Mouse (Mus musculus): ENCODE results near the gene Dnmbp. TPM values are rescaled to one million over a fixed set of nuclear protein-coding genes. Genes with fewer than 3 reads are reported as not detected.
A peak's percentile ranks its signal among the peaks of the same experiment; 100 is the strongest.
"Not testable (repeated sequence)": the region's sequence is repeated elsewhere in the genome, so short reads cannot be mapped to it uniquely, and the experiment has no call there.

Gene Dnmbp
- total RNA-seq, 2 experiments from 2014 or later = 9.2 to 9.3 TPM

DNA sequence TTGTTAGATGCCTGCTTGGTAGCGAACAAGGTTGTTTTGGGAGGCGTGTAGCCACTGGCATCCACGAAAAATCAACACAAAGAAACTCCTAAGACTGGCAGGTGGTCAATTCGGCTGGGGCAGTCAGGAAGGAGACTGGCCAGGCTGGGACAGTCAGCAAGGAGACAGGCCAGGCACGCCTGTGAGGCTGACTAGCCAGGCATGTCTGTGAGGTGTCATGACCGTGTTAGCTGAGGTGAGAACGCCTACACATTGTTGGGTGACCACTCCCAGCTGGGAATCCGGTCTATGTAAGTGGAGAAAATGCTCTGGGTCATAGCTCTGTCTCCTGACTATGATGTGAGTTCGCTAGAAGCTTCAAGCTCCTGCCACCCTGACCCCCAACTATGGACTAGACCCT is 22.8 kb upstream of the Dnmbp start:
- Histone ChIP-seq H3K4me3 (no peak overlapping the region), H3K27ac (no peak overlapping the region)
- no peak for DNase-seq (ENCODE audit: low spot score in 2 of 2)
- no peak for TF ChIP-seq CTCF (conservative IDR thresholded peaks at IDR 0.05)

GRCm38 (mm10) chr19:43961185-43961584 is 21.2 kb upstream of the Dnmbp start:
- peak; percentile 64 for TF ChIP-seq CTCF (conservative IDR thresholded peaks at IDR 0.05)
- Histone ChIP-seq H3K27ac (no peak overlapping the region), H3K4me3 (no peak overlapping the region)
- no peak for DNase-seq (ENCODE audit: low spot score in 2 of 2)

- no peak overlapping the region for H3K4me3 ChIP-seq
- TF ChIP-seq CTCF (conservative IDR thresholded peaks at IDR 0.05) = no peak
- DNase-seq (ENCODE audit: low spot score in 2 of 2) = no peak
- H3K27ac ChIP-seq = no peak overlapping the region
Observed at GRCm38 (mm10) chr19:43960014-43960413, 20.0 kb upstream of the Dnmbp start.

GRCm38 (mm10) chr19:43959162-43959561 is 19.2 kb upstream of the Dnmbp start:
- peak; percentile 92 for TF ChIP-seq CTCF (conservative IDR thresholded peaks at IDR 0.05)
- peak; percentile 52 to 81 for DNase-seq (ENCODE audit: low spot score in 2 of 2)

DNA sequence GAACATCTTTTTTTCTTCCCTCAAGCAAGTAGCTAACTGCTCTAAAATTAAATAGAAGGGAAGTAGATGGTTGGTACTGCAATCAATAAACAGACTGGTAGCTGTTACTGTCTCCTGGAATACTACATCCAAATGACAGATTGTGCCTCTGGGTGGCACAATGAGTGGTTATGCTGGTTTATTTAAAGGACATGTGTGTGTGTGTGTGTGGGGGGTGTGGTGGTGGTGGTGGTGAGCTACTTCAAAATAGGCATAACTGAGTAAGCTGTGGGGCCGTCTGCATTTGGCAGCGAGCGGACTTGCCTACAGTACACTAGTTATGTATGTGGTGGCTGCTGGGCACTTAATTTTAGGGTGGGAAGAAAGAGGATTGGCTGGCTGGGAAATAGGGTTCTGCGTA is 17.9 kb upstream of the Dnmbp start:
- DNase-seq (ENCODE audit: low spot score in 2 of 2) = peak; percentile 45 to 82
- H3K4me3 ChIP-seq = no peak overlapping the region
- H3K27ac ChIP-seq = peak overlapping the region; percentile 67
- TF ChIP-seq CTCF (conservative IDR thresholded peaks at IDR 0.05) = 0 out of 2 replicates have a peak, but pooled peaks have one; percentile 5

More at GRCm38 (mm10) chr19:43959162-43959561, 19.2 kb upstream of the Dnmbp start:
- Histone ChIP-seq H3K27ac (no peak overlapping the region), H3K4me3 (no peak overlapping the region)

DNA sequence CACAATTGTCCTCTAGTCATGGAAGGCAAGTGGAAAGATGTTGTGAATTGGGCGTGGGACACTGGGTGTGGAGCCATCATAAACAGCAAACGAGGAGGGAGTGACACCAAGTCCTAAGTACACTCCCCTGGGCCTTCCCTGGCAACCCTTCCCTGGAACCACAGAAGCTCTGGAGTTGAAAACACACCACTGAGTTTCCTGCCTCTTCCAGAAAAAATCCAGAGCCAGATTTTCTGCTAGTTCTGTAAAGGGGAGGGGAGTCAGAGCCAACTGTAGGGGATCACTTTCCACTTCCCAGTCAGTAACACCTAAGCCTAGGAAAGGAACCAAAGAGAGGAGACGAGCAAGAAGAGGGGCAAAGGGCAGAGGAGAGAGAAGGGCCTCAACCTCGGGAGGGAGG is 17.4 kb upstream of the Dnmbp start:
- Histone ChIP-seq H3K4me3 (no peak overlapping the region), H3K27ac (peak overlapping the region; percentile 67)
- DNase-seq (ENCODE audit: low spot score in 2 of 2) = no peak
- no peak for TF ChIP-seq CTCF (conservative IDR thresholded peaks at IDR 0.05)

DNA sequence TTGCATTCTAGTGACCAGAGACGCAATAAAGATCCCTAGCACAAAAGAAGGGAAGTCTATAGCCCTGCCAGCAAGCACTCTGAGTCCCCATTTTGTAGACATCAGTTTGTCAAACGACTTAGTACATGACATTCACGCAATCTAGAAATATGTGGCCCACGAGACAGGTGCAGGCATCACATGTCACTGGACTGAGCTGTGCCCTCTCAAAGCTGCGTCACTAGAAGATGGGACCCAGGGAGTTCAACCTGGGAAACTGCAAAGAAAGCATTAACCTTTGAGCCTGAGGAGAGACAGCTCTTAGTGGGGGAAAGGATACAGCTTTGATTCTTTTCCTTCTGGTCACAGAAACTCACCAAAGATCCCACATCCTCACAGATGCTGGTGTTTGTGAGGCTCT is 15.3 kb upstream of the Dnmbp start:
- no peak overlapping the region for H3K4me3 ChIP-seq
- no peak for TF ChIP-seq CTCF (conservative IDR thresholded peaks at IDR 0.05)
- no peak overlapping the region for H3K27ac ChIP-seq
- no peak for DNase-seq (ENCODE audit: low spot score in 2 of 2)

DNA sequence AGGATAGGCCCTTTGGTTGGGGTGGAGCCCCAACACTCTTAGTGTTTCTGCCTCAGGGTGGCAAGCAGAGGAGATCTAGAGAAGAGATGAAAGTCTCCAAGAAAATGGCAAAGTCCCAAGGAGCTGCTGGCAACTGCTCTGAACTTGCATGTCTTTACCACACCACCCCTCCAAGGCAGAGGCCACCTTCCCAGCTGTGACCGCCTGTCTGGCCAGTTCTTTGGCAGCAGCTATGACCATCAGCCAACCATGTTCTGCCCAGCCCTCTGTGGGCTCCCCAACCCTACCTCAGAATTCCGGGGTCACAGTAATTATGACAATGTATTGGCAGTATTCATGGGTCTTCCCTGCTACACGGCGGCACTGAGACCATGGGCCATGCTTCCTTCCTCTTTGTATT is 14.9 kb upstream of the Dnmbp start:
- Histone ChIP-seq H3K27ac (no peak overlapping the region), H3K4me3 (no peak overlapping the region)
- no peak for TF ChIP-seq CTCF (conservative IDR thresholded peaks at IDR 0.05)
- no peak for DNase-seq (ENCODE audit: low spot score in 2 of 2)

DNA sequence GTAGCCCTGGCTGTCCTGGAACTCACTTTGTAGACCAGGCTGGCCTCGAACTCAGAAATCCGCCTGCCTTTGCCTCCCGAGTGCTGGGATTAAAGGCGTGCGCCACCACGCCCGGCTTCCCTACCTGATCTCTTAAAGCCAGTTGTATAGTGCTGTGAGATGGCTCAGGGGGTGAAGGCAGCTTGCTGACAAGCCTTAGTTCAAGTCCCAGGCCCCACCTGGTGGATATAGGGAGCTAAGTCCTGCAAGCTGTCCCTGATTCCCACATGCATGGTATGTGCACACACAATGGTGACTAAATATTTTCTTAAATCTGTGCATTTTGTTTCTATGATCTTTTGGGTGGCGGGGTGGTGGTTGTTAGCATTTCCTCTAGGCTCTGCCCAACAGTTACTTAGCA is 12.9 kb upstream of the Dnmbp start:
- not testable (repeated sequence) for H3K4me3 ChIP-seq; DNase-seq (ENCODE audit: low spot score in 2 of 2); H3K27ac ChIP-seq

DNA sequence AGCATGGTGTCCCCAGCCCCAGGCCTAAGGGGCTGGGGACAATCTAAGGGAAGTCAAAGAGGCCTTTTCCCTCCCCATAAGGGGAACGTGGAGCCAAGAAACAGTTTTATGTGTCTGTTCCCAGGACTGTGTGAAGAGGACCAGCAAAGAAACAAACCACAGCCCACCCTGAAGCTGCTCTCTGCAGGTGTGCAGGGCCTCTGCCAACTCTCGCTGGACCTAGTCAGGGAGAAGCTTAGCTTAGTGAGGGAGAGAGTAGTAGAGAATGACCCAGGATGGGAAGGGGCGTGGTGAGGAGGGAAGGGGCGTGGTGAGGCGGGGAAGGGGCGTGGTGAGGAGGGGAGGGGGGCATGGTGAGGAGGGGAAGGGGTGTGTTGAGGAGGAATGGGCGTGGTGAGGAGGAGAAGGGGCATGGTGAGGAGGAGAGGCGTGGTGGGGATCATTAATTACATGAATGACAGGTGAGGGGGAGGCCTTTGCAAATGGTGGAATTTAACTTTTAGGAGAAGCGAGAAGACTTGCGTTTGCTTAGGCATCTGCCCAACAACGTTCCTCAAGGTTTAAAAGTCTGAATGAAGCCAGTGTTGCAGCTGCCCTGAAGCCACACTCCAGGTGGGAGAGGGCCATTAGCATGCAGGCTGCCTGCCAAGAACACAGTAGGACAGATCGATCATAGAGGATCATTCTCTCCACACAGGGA is 9.3 kb upstream of the Dnmbp start:
- DNase-seq (ENCODE audit: low spot score in 2 of 2) = no peak
- Histone ChIP-seq H3K4me3 (no peak overlapping the region), H3K27ac (no peak overlapping the region)
- TF ChIP-seq CTCF (conservative IDR thresholded peaks at IDR 0.05) = no peak

DNA sequence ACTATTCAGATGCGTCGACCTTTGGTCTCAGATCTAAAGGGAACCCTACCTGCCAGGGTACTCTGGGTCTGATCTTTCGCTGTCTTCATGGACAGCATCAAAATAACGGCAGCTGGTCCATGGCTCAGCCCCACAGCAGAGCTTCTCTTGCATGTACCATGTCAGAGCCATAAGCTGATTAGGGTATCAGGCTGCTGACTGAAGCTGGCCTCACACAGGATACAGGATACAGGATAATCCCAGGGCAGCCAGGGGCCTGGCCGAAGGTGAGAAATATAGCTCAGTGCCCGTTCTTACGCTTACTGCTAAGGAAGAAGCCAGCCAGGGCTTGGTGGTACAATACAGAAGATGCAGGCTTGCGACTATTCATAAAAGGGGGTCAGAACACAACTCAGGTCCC is 4.6 kb upstream of the Dnmbp start:
- no peak for TF ChIP-seq CTCF (conservative IDR thresholded peaks at IDR 0.05)
- H3K4me3 ChIP-seq = no peak overlapping the region
- DNase-seq (ENCODE audit: low spot score in 2 of 2) = no peak

GRCm38 (mm10) chr19:43943076-43943475 is 3.1 kb upstream of the Dnmbp start:
- TF ChIP-seq CTCF (conservative IDR thresholded peaks at IDR 0.05) = no peak
- Histone ChIP-seq H3K27ac (no peak overlapping the region), H3K4me3 (no peak overlapping the region)

More for the DNA sequence above, 4.6 kb upstream of the Dnmbp start:
- H3K27ac ChIP-seq = no peak overlapping the region

DNA sequence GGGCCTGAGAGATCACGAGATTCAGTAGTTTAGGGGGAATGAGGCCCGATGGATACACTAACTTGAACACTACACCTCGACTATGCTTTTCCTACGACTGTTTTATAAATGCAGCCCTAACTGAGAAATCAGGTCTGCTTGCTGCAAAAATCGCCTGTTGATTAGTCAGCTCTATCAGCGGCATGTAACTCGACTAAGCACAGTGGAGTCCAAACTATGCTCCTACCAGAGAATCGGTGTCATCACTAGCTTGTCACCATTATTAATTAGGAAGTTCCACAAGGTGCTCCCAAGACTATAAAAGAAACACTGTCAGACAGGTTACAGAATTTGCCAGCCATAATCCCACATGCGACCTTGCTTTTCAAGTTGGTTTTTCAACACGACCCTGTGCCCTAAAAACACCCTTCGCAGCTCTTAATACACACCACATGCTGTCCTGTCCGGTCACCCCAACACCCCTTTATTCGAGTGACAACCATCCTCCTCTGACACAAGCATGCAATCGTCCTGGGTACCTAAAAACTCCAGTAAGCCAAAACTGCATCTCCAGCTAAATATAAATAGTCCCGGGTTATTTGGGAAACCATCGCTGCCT is 721 bp downstream of the Dnmbp start:
- TF ChIP-seq CTCF (conservative IDR thresholded peaks at IDR 0.05) = no peak

More at GRCm38 (mm10) chr19:43943076-43943475, 3.1 kb upstream of the Dnmbp start:
- no peak for DNase-seq (ENCODE audit: low spot score in 2 of 2)

GRCm38 (mm10) chr19:43938355-43938754 is 1.6 kb downstream of the Dnmbp start:
- TF ChIP-seq CTCF (conservative IDR thresholded peaks at IDR 0.05) = no peak
- DNase-seq (ENCODE audit: low spot score in 2 of 2) = no peak
- H3K4me3 ChIP-seq = no peak overlapping the region
- no peak overlapping the region for H3K27ac ChIP-seq

More for the DNA sequence above, 721 bp downstream of the Dnmbp start:
- Histone ChIP-seq H3K27ac (peak overlapping the region; percentile 76), H3K4me3 (peak overlapping the region; percentile 72)
- no peak for DNase-seq (ENCODE audit: low spot score in 2 of 2)

Data from layer of hippocampus, adult 2 months (tissue).